Mouse (Mus musculus) cortical plate, adult 2 months (tissue): ENCODE results near the gene Ripk3.

Experiments
- CTCF ChIP-seq: fragments of 200-500 bp; IDR thresholded peaks from 2 replicates; pipeline ENCODE4 v1.5.1; 2011; ENCODE audit warnings: mild to moderate bottlenecking, control low read depth, low read length; ENCODE audit not compliant: insufficient read depth; ENCODE audit errors: extremely low read depth
- POLR2A ChIP-seq: fragments of 200-500 bp; IDR thresholded peaks from 2 replicates; pipeline ENCODE4 v1.6.1; 2011; ENCODE audit warnings: mild to moderate bottlenecking, low read length, control low read depth; ENCODE audit not compliant: insufficient read depth; ENCODE audit errors: extremely low read depth

- TF ChIP-seq POLR2A = no peak
- TF ChIP-seq CTCF = no peak
Measured at GRCm38 (mm10) chr14:55735758-55736157, 52.9 kb downstream of the Ripk3 start.
